Mouse (Mus musculus) left cerebral cortex, postnatal 4 days (tissue): Measurements from ENCODE around the gene Hdac11. TPM values are rescaled to one million over a fixed set of nuclear protein-coding genes. Genes with fewer than 3 reads are reported as not detected.

ENCODE experiments used
- DNase-seq: peaks from one replicate; pipeline ENCODE4 v3.0.0-alpha.2; 2022
- intact Hi-C: fragments of 180-260 bp; cut with DNase I; formaldehyde crosslinking; loops from one replicate; pipeline ENCODE4 v1.15.1; 2025
- total RNA-seq, 2 experiments: library from RNA; stranded (reverse); gene quantifications; 2 replicates each; pipeline ENCODE4 v1.2.3; 2021

Gene Hdac11
- total RNA-seq, 2 experiments from 2014 or later: 67.9 to 78.2 TPM

- DNase-seq: no peak
- intact Hi-C loops: no loop called here
Measured at GRCm38 (mm10) chr6:91130856-91131255, 25.6 kb upstream of the Hdac11 start.

- intact Hi-C loops: no loop called here
Measured at GRCm38 (mm10) chr6:91137343-91137956, 19.0 kb upstream of the Hdac11 start.

GRCm38 (mm10) chr6:91139846-91140245 is 16.6 kb upstream of the Hdac11 start:
- peak; percentile 73 for DNase-seq
- intact Hi-C loops: loop anchor here (10.0 kb wide), 1 partner anchor 315 kb away; no protein-coding TSS in a partner anchor

More at GRCm38 (mm10) chr6:91137343-91137956, 19.0 kb upstream of the Hdac11 start:
- DNase-seq: no peak

- intact Hi-C loops: loop anchor here (10.0 kb wide), 1 partner anchor 320 kb away; no protein-coding TSS in a partner anchor
Measured at GRCm38 (mm10) chr6:91145056-91145455, 11.4 kb upstream of the Hdac11 start.

GRCm38 (mm10) chr6:91145572-91145971 is 10.9 kb upstream of the Hdac11 start:
- no peak for DNase-seq
- intact Hi-C loops: loop anchor here (10.0 kb wide), 1 partner anchor 321 kb away; no protein-coding TSS in a partner anchor

More at GRCm38 (mm10) chr6:91145056-91145455, 11.4 kb upstream of the Hdac11 start:
- DNase-seq: no peak

GRCm38 (mm10) chr6:91146443-91147151 is 9.9 kb upstream of the Hdac11 start:
- DNase-seq: peak; percentile 66
- intact Hi-C loops: loop anchor here (10.0 kb wide), 1 partner anchor 322 kb away; no protein-coding TSS in a partner anchor

GRCm38 (mm10) chr6:91147152-91147770 is 9.2 kb upstream of the Hdac11 start:
- peak; percentile 87 for DNase-seq
- intact Hi-C loops: loop anchor here (10.0 kb wide), 1 partner anchor 322 kb away; no protein-coding TSS in a partner anchor

- intact Hi-C loops: no loop called here
- no peak for DNase-seq
Measured at GRCm38 (mm10) chr6:91152892-91153548, 3.4 kb upstream of the Hdac11 start.

- intact Hi-C loops: no loop called here
- DNase-seq: peak; percentile 70
Measured at GRCm38 (mm10) chr6:91153549-91154064, 2.9 kb upstream of the Hdac11 start.

GRCm38 (mm10) chr6:91154685-91155084 is 1.8 kb upstream of the Hdac11 start:
- no peak for DNase-seq
- intact Hi-C loops: no loop called here

- intact Hi-C loops: no loop called here
- DNase-seq: no peak
Measured at GRCm38 (mm10) chr6:91155286-91155685, 1.2 kb upstream of the Hdac11 start.

- no peak for DNase-seq
- intact Hi-C loops: no loop called here
Measured at GRCm38 (mm10) chr6:91156062-91156461, 403 bp upstream of the Hdac11 start.

- intact Hi-C loops: no loop called here
- DNase-seq: no peak
Measured at GRCm38 (mm10) chr6:91157237-91157570, 739 bp downstream of the Hdac11 start.

GRCm38 (mm10) chr6:91159047-91159446 is 2.6 kb downstream of the Hdac11 start:
- intact Hi-C loops: no loop called here
- no peak for DNase-seq

GRCm38 (mm10) chr6:91160399-91160798 is 3.9 kb downstream of the Hdac11 start:
- intact Hi-C loops: loop anchor here (5.0 kb wide), 1 partner anchor 257 kb away; no protein-coding TSS in a partner anchor
- peak; percentile 95 for DNase-seq

GRCm38 (mm10) chr6:91160976-91161375 is 4.5 kb downstream of the Hdac11 start:
- no peak for DNase-seq
- intact Hi-C loops: loop anchor here (5.0 kb wide), 1 partner anchor 256 kb away; no protein-coding TSS in a partner anchor

GRCm38 (mm10) chr6:91161506-91162235 is 5.2 kb downstream of the Hdac11 start:
- no peak for DNase-seq
- intact Hi-C loops: loop anchor here (5.0 kb wide), 1 partner anchor 256 kb away; no protein-coding TSS in a partner anchor

GRCm38 (mm10) chr6:91162314-91162713 is 5.8 kb downstream of the Hdac11 start:
- no peak for DNase-seq
- intact Hi-C loops: loop anchor here (5.0 kb wide), 1 partner anchor 255 kb away; no protein-coding TSS in a partner anchor

GRCm38 (mm10) chr6:91163195-91163911 is 6.9 kb downstream of the Hdac11 start:
- no peak for DNase-seq
- intact Hi-C loops: loop anchor here (5.0 kb wide), 1 partner anchor 254 kb away; no protein-coding TSS in a partner anchor
